Mouse (Mus musculus): ENCODE measurements around the gene Nfkbib. TPM values are rescaled to one million over a fixed set of nuclear protein-coding genes. Genes with fewer than 3 reads are reported as not detected.

The Nfkbib gene
- total and polyA plus RNA-seq, 3 experiments: 30.5 to 101 (median 59.3) TPM

- H3K27me3 ChIP-seq (replicated peaks): no peaks in the 10 kb centered on the region
- H3K4me3 ChIP-seq (replicated peaks in 1 of 3; ENCODE audit: low read depth in 2 of 3, low read length in 2 of 3, poor library complexity in 1 of 3): no peak overlapping the region
- H3K79me2 ChIP-seq (replicated peaks; ENCODE audit: control insufficient read depth, extremely low read depth, insufficient read depth, poor library complexity, severe bottlenecking): no peaks in the 10 kb centered on the region
- peaks cover 2 to 19% of the 10 kb centered on the region in 2 experiments; a peak in 2 of 4 replicates for H3K4me1 ChIP-seq (ENCODE audit: control insufficient read depth in 1 of 2, insufficient read depth in 2 of 2)
- dilution Hi-C loops (cut with MboI; ENCODE audit: extremely low pct_ligation_motif_present, extremely low pct_unique_long_range_greater_than_20kb, low sequenced_read_pairs) (no loop called here), in situ Hi-C loops (cut with MboI; ENCODE audit: low pct_ligation_motif_present, low pct_unique_long_range_greater_than_20kb, low sequenced_read_pairs) (no loop called here)
- H3K36me3 ChIP-seq (replicated peaks in 1 of 2; ENCODE audit: control insufficient read depth in 1 of 2, insufficient read depth in 1 of 2, low read length in 1 of 2): no peaks in the 10 kb centered on the region
- no peak for TF ChIP-seq SIN3A (IDR thresholded peaks at IDR 0.05; ENCODE audit: low read length)
- TF ChIP-seq CTCF (conservative IDR thresholded peaks at IDR 0.05 in 1 of 2, IDR thresholded peaks at IDR 0.05 in 1 of 2; ENCODE audit: low read depth in 2 of 2, low read length in 2 of 2): peak; percentile 20 to 41; a peak in 2 of 4 replicates
- no peak for TF ChIP-seq USF2 (conservative IDR thresholded peaks at IDR 0.05; ENCODE audit: low read depth, low read length)
- TF ChIP-seq JUND (conservative IDR thresholded peaks at IDR 0.05; ENCODE audit: low read depth, low read length): no peak
- DNase-seq (ENCODE audit: extremely low read depth): no peak
- H3K4me2 ChIP-seq (ENCODE audit: insufficient read depth, low read depth, poor library complexity, severe bottlenecking): no peak overlapping the region
- H3K9ac ChIP-seq (ENCODE audit: insufficient read depth, low read depth): no peak overlapping the region
- no peaks in the 10 kb centered on the region for H3K9me3 ChIP-seq (replicated peaks; ENCODE audit: low read length)
- no peak overlapping the region for H3K27ac ChIP-seq (ENCODE audit: insufficient read depth, low read depth)
These were observed 56.4 kb downstream of the Nfkbib start for GRCm38 (mm10) chr7:28710962-28711361.

- dilution Hi-C loops (cut with MboI; ENCODE audit: extremely low pct_ligation_motif_present, extremely low pct_unique_long_range_greater_than_20kb, low sequenced_read_pairs) (no loop called here), in situ Hi-C loops (cut with MboI; ENCODE audit: low pct_ligation_motif_present, low pct_unique_long_range_greater_than_20kb, low sequenced_read_pairs) (no loop called here)
- peak; percentile 34 for DNase-seq (ENCODE audit: extremely low read depth)
- no peaks in the 10 kb centered on the region for H3K79me2 ChIP-seq (replicated peaks; ENCODE audit: control insufficient read depth, extremely low read depth, insufficient read depth, poor library complexity, severe bottlenecking)
- H3K9me3 ChIP-seq (replicated peaks; ENCODE audit: low read length): no peaks in the 10 kb centered on the region
- TF ChIP-seq ELF1 (IDR thresholded peaks at IDR 0.05; ENCODE audit: low read depth, low read length) (peak; percentile 41), NELFE (IDR thresholded peaks at IDR 0.05; ENCODE audit: low read depth, low read length) (no peak)
- H3K4me3 ChIP-seq (replicated peaks in 1 of 3; ENCODE audit: low read depth in 2 of 3, low read length in 2 of 3, poor library complexity in 1 of 3): peak overlapping the region in 2 of 3 experiments; percentile 1 to 18
- peaks cover under 1 to 14% of the 10 kb centered on the region in 2 experiments; a peak in 2 of 4 replicates for H3K4me1 ChIP-seq (ENCODE audit: control insufficient read depth in 1 of 2, insufficient read depth in 2 of 2)
- no peak overlapping the region for H3K9ac ChIP-seq (ENCODE audit: insufficient read depth, low read depth)
- H3K36me3 ChIP-seq (replicated peaks in 1 of 2; ENCODE audit: control insufficient read depth in 1 of 2, insufficient read depth in 1 of 2, low read length in 1 of 2): no peaks in the 10 kb centered on the region
- no peak overlapping the region for H3K27ac ChIP-seq (ENCODE audit: insufficient read depth, low read depth)
- H3K27me3 ChIP-seq (replicated peaks): no peaks in the 10 kb centered on the region
- peak overlapping the region; percentile 1; the same call in 1 of the 2 replicates for H3K4me2 ChIP-seq (ENCODE audit: insufficient read depth, low read depth, poor library complexity, severe bottlenecking)
These were observed 57.9 kb downstream of the Nfkbib start for GRCm38 (mm10) chr7:28709454-28709853.

Other genes with a start within 250 kb of the Nfkbib start
Only the 20 nearest of the 21 such genes appear.
- not detected in 2 replicates for gene Sycn, start 226.6 kb downstream of the Nfkbib start, total RNA-seq (2012; rRNA removed)
- not detected in 2 replicates for gene Sycn, start 226.6 kb downstream of the Nfkbib start, total RNA-seq (2014; rRNA removed)
- gene Sycn, start 226.6 kb downstream of the Nfkbib start, polyA plus RNA-seq (2012; ENCODE audit: insufficient read length, low read depth): not detected in 2 replicates
- gene Nccrp1, start 220.3 kb downstream of the Nfkbib start, total RNA-seq (2012; rRNA removed): not detected in 2 replicates
- not detected in 2 replicates for gene Nccrp1, start 220.3 kb downstream of the Nfkbib start, total RNA-seq (2014; rRNA removed)
- not detected in 2 replicates for gene Nccrp1, start 220.3 kb downstream of the Nfkbib start, polyA plus RNA-seq (2012; ENCODE audit: insufficient read length, low read depth)
- 7.7 and 10.0 TPM in 2 replicates for gene Samd4b, start 169.4 kb downstream of the Nfkbib start, total RNA-seq (2012; rRNA removed)
- gene Samd4b, start 169.4 kb downstream of the Nfkbib start, total RNA-seq (2014; rRNA removed): 2.7 and 3.7 TPM in 2 replicates
- gene Samd4b, start 169.4 kb downstream of the Nfkbib start, polyA plus RNA-seq (2012; ENCODE audit: insufficient read length, low read depth): 18.0 and 24.6 TPM in 2 replicates
- 8.3 and 10.7 TPM in 2 replicates for gene Pak4, start 169.3 kb downstream of the Nfkbib start, total RNA-seq (2012; rRNA removed)
- gene Pak4, start 169.3 kb downstream of the Nfkbib start, total RNA-seq (2014; rRNA removed): 6.7 and 7.5 TPM in 2 replicates
- 10.5 and 11.2 TPM in 2 replicates for gene Pak4, start 169.3 kb downstream of the Nfkbib start, polyA plus RNA-seq (2012; ENCODE audit: insufficient read length, low read depth)
- not detected in 2 replicates for gene Acp7, start 136.2 kb downstream of the Nfkbib start, total RNA-seq (2012; rRNA removed)
- not detected in 2 replicates for gene Acp7, start 136.2 kb downstream of the Nfkbib start, total RNA-seq (2014; rRNA removed)
- not detected in 2 replicates for gene Acp7, start 136.2 kb downstream of the Nfkbib start, polyA plus RNA-seq (2012; ENCODE audit: insufficient read length, low read depth)
- gene Fbxo27, start 74.7 kb downstream of the Nfkbib start, total RNA-seq (2012; rRNA removed): not detected in 2 replicates
- not detected in 2 replicates for gene Fbxo27, start 74.7 kb downstream of the Nfkbib start, total RNA-seq (2014; rRNA removed)
- not detected in 2 replicates for gene Fbxo27, start 74.7 kb downstream of the Nfkbib start, polyA plus RNA-seq (2012; ENCODE audit: insufficient read length, low read depth)
- gene Fbxo17, start 50.7 kb downstream of the Nfkbib start, total RNA-seq (2012; rRNA removed): 0.13 and 0.25 TPM in 2 replicates
- gene Fbxo17, start 50.7 kb downstream of the Nfkbib start, total RNA-seq (2014; rRNA removed): not detected in 2 replicates
- 0.26 and 0.37 TPM in 2 replicates for gene Fbxo17, start 50.7 kb downstream of the Nfkbib start, polyA plus RNA-seq (2012; ENCODE audit: insufficient read length, low read depth)
- 112 and 137 TPM in 2 replicates for gene Mrps12, start 25.7 kb downstream of the Nfkbib start, total RNA-seq (2012; rRNA removed)
- 85.9 and 91.6 TPM in 2 replicates for gene Mrps12, start 25.7 kb downstream of the Nfkbib start, total RNA-seq (2014; rRNA removed)
- 66.0 and 69.9 TPM in 2 replicates for gene Mrps12, start 25.7 kb downstream of the Nfkbib start, polyA plus RNA-seq (2012; ENCODE audit: insufficient read length, low read depth)
- 16.7 and 17.1 TPM in 2 replicates for gene Sars2, start 25.5 kb downstream of the Nfkbib start, total RNA-seq (2012; rRNA removed)
- gene Sars2, start 25.5 kb downstream of the Nfkbib start, total RNA-seq (2014; rRNA removed): 10.5 and 11.7 TPM in 2 replicates
- 24.7 and 24.9 TPM in 2 replicates for gene Sars2, start 25.5 kb downstream of the Nfkbib start, polyA plus RNA-seq (2012; ENCODE audit: insufficient read length, low read depth)
- gene Ccer2, start 11.3 kb downstream of the Nfkbib start, total RNA-seq (2012; rRNA removed): 0.17 TPM in 1 of 2 replicates, not detected in the other
- not detected in 2 replicates for gene Ccer2, start 11.3 kb downstream of the Nfkbib start, total RNA-seq (2014; rRNA removed)
- not detected in 2 replicates for gene Ccer2, start 11.3 kb downstream of the Nfkbib start, polyA plus RNA-seq (2012; ENCODE audit: insufficient read length, low read depth)
- gene Sirt2, start 777 bp downstream of the Nfkbib start, total RNA-seq (2012; rRNA removed): 66.2 and 68.3 TPM in 2 replicates
- 36.0 and 40.9 TPM in 2 replicates for gene Sirt2, start 777 bp downstream of the Nfkbib start, total RNA-seq (2014; rRNA removed)
- gene Sirt2, start 777 bp downstream of the Nfkbib start, polyA plus RNA-seq (2012; ENCODE audit: insufficient read length, low read depth): 124 and 128 TPM in 2 replicates
- 60.9 and 65.5 TPM in 2 replicates for gene Rinl, start 21.5 kb upstream of the Nfkbib start, total RNA-seq (2012; rRNA removed)
- 41.5 and 46.1 TPM in 2 replicates for gene Rinl, start 21.5 kb upstream of the Nfkbib start, total RNA-seq (2014; rRNA removed)
- gene Rinl, start 21.5 kb upstream of the Nfkbib start, polyA plus RNA-seq (2012; ENCODE audit: insufficient read length, low read depth): 60.6 and 61.8 TPM in 2 replicates
- gene Hnrnpl, start 41.0 kb upstream of the Nfkbib start, total RNA-seq (2012; rRNA removed): 296 and 342 TPM in 2 replicates
- gene Hnrnpl, start 41.0 kb upstream of the Nfkbib start, total RNA-seq (2014; rRNA removed): 365 and 371 TPM in 2 replicates
- 640 and 645 TPM in 2 replicates for gene Hnrnpl, start 41.0 kb upstream of the Nfkbib start, polyA plus RNA-seq (2012; ENCODE audit: insufficient read length, low read depth)
- gene Ech1, start 57.7 kb upstream of the Nfkbib start, total RNA-seq (2012; rRNA removed): 103 and 124 TPM in 2 replicates
- gene Ech1, start 57.7 kb upstream of the Nfkbib start, total RNA-seq (2014; rRNA removed): 119 and 121 TPM in 2 replicates
- 65.1 and 67.6 TPM in 2 replicates for gene Ech1, start 57.7 kb upstream of the Nfkbib start, polyA plus RNA-seq (2012; ENCODE audit: insufficient read length, low read depth)
- gene Lgals4, start 66.3 kb upstream of the Nfkbib start, total RNA-seq (2012; rRNA removed): 3.9 and 7.0 TPM in 2 replicates
- gene Lgals4, start 66.3 kb upstream of the Nfkbib start, total RNA-seq (2014; rRNA removed): 2.6 and 3.6 TPM in 2 replicates
- gene Lgals4, start 66.3 kb upstream of the Nfkbib start, polyA plus RNA-seq (2012; ENCODE audit: insufficient read length, low read depth): 6.5 and 7.2 TPM in 2 replicates
- not detected in 2 replicates for gene Lgals7, start 96.3 kb upstream of the Nfkbib start, total RNA-seq (2012; rRNA removed)
- gene Lgals7, start 96.3 kb upstream of the Nfkbib start, total RNA-seq (2014; rRNA removed): not detected in 2 replicates
- gene Lgals7, start 96.3 kb upstream of the Nfkbib start, polyA plus RNA-seq (2012; ENCODE audit: insufficient read length, low read depth): not detected in 2 replicates
- 0.17 TPM in 2 replicates for gene Capn12, start 113.9 kb upstream of the Nfkbib start, total RNA-seq (2012; rRNA removed)
- gene Capn12, start 113.9 kb upstream of the Nfkbib start, total RNA-seq (2014; rRNA removed): not detected in 2 replicates
- gene Capn12, start 113.9 kb upstream of the Nfkbib start, polyA plus RNA-seq (2012; ENCODE audit: insufficient read length, low read depth): not detected in 2 replicates
- 62.9 and 63.4 TPM in 2 replicates for gene Actn4, start 194.8 kb upstream of the Nfkbib start, total RNA-seq (2012; rRNA removed)
- gene Actn4, start 194.8 kb upstream of the Nfkbib start, total RNA-seq (2014; rRNA removed): 45.9 and 56.9 TPM in 2 replicates
- gene Actn4, start 194.8 kb upstream of the Nfkbib start, polyA plus RNA-seq (2012; ENCODE audit: insufficient read length, low read depth): 127 and 145 TPM in 2 replicates
- 513 and 551 TPM in 2 replicates for gene Eif3k, start 214.4 kb upstream of the Nfkbib start, total RNA-seq (2012; rRNA removed)
- gene Eif3k, start 214.4 kb upstream of the Nfkbib start, total RNA-seq (2014; rRNA removed): 595 and 658 TPM in 2 replicates
- 580 and 584 TPM in 2 replicates for gene Eif3k, start 214.4 kb upstream of the Nfkbib start, polyA plus RNA-seq (2012; ENCODE audit: insufficient read length, low read depth)
- gene Map4k1, start 214.5 kb upstream of the Nfkbib start, total RNA-seq (2012; rRNA removed): 183 and 195 TPM in 2 replicates
- 112 and 114 TPM in 2 replicates for gene Map4k1, start 214.5 kb upstream of the Nfkbib start, total RNA-seq (2014; rRNA removed)
- gene Map4k1, start 214.5 kb upstream of the Nfkbib start, polyA plus RNA-seq (2012; ENCODE audit: insufficient read length, low read depth): 395 and 401 TPM in 2 replicates